Mouse (Mus musculus) megakaryocyte, embryonic 14.5 days (primary cell): Measurements from ENCODE around the gene Fzd7.

Source experiments
- FLI1 ChIP-seq: IDR thresholded peaks from 2 replicates; pipeline ENCODE4 v1.6.1; 2012; ENCODE audit warnings: low read length, inconsistent platforms, mixed read lengths
- GATA1 ChIP-seq: IDR thresholded peaks from 3 replicates; pipeline ENCODE4 v1.6.1; 2012; ENCODE audit warnings: mixed read lengths, low read length, inconsistent platforms, borderline replicate concordance

- no peak for TF ChIP-seq GATA1
- TF ChIP-seq FLI1 = no peak
These were observed 17.1 kb downstream of the Fzd7 start for GRCm38 (mm10) chr1:59499327-59499726.
